Mouse (Mus musculus) heart, embryonic 15.5 days (tissue): ENCODE data around the gene Smyd2. TPM values are rescaled to one million over a fixed set of nuclear protein-coding genes. Genes with fewer than 3 reads are reported as not detected.

Experiments
- ATAC-seq: fragments of 200-750 bp; cut with Nextera tagmentation; replicated peaks from 2 replicates; pipeline ENCODE4 v1.8.0; 2017; ENCODE audit warnings: low read depth, moderate TSS enrichment; ENCODE audit not compliant: insufficient number of reproducible peaks, insufficient read depth, low FRiP score
- H3K27ac ChIP-seq: fragments of 300-500 bp; sonication (generic); 2 replicates; pipeline ENCODE4 v1.5.1; 2015; ENCODE audit warnings: mild to moderate bottlenecking, inconsistent platforms
- H3K27me3 ChIP-seq: fragments of 300-500 bp; sonication (generic); 2 replicates; pipeline ENCODE4 v1.6.1; 2015; ENCODE audit warnings: inconsistent platforms
- H3K36me3 ChIP-seq: fragments of 300-500 bp; sonication (generic); 2 replicates; pipeline ENCODE4 v1.6.1; 2015; ENCODE audit warnings: mild to moderate bottlenecking, inconsistent platforms
- H3K4me1 ChIP-seq: fragments of 300-500 bp; sonication (generic); replicated peaks from 2 replicates; pipeline ENCODE4 v1.6.1; 2015; ENCODE audit warnings: inconsistent platforms
- H3K4me2 ChIP-seq: fragments of 300-500 bp; sonication (generic); 2 replicates; pipeline ENCODE4 v1.6.1; 2015; ENCODE audit warnings: inconsistent platforms, mild to moderate bottlenecking, moderate library complexity
- H3K4me3 ChIP-seq: fragments of 300-500 bp; sonication (generic); 2 replicates; pipeline ENCODE4 v1.5.1; 2015; ENCODE audit warnings: mild to moderate bottlenecking, inconsistent platforms
- H3K9ac ChIP-seq: fragments of 300-500 bp; sonication (generic); 2 replicates; pipeline ENCODE4 v1.6.1; 2015; ENCODE audit warnings: mild to moderate bottlenecking, inconsistent platforms
- H3K9me3 ChIP-seq: fragments of 300-500 bp; sonication (generic); replicated peaks from 2 replicates; pipeline ENCODE4 v1.6.1; 2016; ENCODE audit warnings: inconsistent platforms
- WGBS: fragments of 180-500 bp; shearing (Covaris S2); methylation state at CpG from one replicate; pipeline ENCODE4 v1.1.7; 2015; ENCODE audit warnings: mixed read lengths; 5-methylcytosine and 5-hydroxymethylcytosine counted together
- polyA plus RNA-seq: library from polyadenylated mRNA; unstranded; fragments of >200 nt; fragmentation: Nextera tagmentation; extraction: Ambion mirVana; gene quantifications from 2 replicates; pipeline ENCODE4 v1.2.1, GENCODE M21; 2015

Gene Smyd2
- 208 and 210 TPM in 2 replicates for polyA plus RNA-seq

DNA sequence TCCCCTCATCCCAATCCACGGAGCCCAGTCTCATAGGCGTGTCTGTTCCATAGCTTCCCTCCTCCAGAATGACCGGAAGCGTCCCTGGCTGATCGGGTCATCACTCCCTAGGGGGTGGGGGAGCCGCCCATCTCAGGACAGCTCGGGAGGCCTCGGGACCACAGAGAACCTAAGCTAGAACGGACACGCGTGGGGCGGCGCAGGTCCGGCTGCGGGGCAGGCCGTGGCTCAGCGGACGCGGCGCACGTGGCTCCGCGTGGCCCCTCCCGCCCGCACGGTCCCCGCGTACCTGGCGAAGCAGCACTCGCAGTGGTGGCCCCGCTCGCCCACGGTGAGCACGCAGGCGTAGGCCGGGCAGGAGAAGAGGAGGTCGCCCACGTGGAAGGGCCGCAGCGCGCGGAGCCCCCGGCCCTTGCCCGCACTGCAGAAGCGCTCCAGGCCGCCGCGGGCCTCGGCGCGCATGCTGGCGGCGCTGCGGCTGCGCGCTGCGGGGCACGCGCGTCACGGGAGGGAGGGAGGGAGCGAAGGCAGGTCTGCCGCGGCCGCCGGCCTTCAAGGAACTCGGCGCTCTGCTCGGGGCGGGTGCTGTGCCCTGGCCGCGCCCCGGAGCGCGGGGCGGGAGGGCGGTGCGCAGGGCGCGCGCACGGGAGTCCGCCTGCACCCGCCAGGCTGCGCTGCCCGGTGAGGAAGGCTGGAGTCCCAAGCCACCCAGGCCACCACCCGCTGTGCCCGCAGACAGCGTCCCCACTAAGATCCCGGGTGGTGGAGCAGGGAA is at the start of gene Smyd2:
TSS of gene Smyd2 (minus strand) at position 546 of the 775 bp plus-strand sequence.
- Histone ChIP-seq H3K27ac (peak within 1 kb of the TSS; percentile 95), H3K4me3 (peak within 1 kb of the TSS; percentile 87), H3K4me2 (peak within 1 kb of the TSS; percentile 90), H3K9ac (peak within 1 kb of the TSS; percentile 94), H3K27me3 (no peaks in the 10 kb centered on the region), H3K9me3 (no peaks in the 10 kb centered on the region), H3K4me1 (peaks cover 58% of the 10 kb centered on the region), H3K36me3 (no peaks in the 10 kb centered on the region)
- peak; percentile 84 for ATAC-seq
- WGBS, result under 1% methylated on average over 72 of the region's 90 CpGs

DNA sequence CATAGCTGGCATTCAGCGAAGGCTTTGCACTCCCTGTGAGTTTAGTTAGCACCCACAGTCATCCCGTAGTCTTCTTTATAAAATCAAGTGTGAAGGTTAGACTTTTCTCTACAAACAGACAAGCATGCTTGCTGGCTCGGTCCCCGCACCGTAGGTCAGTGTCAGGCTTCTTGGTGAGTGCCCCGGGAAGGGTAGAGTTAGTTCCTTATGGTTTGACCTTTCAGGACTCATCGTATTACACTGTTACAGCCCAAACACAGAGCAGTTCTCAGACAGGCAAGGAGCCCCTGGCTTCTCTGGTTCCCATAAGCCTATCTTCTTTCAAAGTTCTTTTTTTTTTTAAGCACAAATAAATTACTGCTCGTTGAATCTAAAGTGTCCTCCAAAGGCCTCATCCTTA is 48.2 kb upstream of the Smyd2 start:
- H3K4me1 ChIP-seq, result peaks cover 11% of the 10 kb centered on the region
- ATAC-seq, result no peak
- H3K27ac ChIP-seq, result no peak overlapping the region
- no peaks in the 10 kb centered on the region for H3K27me3 ChIP-seq
- no peak overlapping the region for H3K9ac ChIP-seq
- H3K36me3 ChIP-seq, result no peaks in the 10 kb centered on the region
- H3K4me3 ChIP-seq, result no peak overlapping the region
- WGBS, result 79% methylated on average over 8 of the region's 8 CpGs
- no peaks in the 10 kb centered on the region for H3K9me3 ChIP-seq
- H3K4me2 ChIP-seq, result no peak overlapping the region

DNA sequence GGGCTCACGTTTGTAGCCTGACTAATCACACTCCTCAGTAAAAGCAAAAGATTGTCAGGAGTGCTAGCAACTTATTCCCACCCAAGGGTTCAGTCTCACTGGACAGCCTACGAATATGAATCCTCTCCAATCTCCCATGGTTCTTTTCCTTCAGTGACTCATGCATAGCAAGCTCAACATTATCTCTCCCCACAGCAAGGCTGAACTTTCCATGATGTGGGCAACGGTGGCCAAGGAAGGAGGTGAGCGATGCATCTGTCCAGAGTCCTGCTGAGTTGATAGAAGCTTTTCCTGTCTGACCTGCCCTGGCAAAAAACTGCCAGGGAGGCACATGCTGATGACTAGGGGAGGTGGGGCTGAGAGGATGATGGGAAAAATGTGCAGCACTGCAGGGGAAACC is 45.9 kb upstream of the Smyd2 start:
- Histone ChIP-seq H3K4me1 (peaks cover 11% of the 10 kb centered on the region), H3K9me3 (no peaks in the 10 kb centered on the region), H3K36me3 (no peaks in the 10 kb centered on the region), H3K27me3 (no peaks in the 10 kb centered on the region), H3K27ac (no peak overlapping the region), H3K4me2 (no peak overlapping the region), H3K4me3 (no peak overlapping the region), H3K9ac (no peak overlapping the region)
- 28% methylated on average over 4 of the region's 4 CpGs for WGBS
- no peak for ATAC-seq

DNA sequence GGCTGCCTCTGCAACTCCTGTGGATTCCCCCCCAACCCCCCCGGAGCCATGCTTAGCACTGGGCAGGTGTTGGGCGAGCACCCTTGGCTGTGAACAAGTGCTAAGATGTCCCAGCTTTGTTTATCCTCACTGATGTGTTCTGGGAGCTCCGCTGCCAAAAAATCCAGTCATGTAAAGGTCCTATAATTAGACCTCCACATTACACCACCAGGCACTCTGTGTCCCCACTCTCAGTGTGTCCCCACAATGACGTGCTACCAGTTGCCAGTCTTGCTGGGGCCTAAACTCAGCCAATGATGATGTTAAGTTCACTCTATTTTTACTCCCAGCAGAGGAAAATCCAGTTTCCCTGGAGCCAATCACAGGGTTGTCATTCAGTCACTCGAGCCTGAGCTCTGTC is 38.3 kb upstream of the Smyd2 start:
- Histone ChIP-seq H3K4me3 (no peak overlapping the region), H3K9me3 (no peaks in the 10 kb centered on the region), H3K27me3 (no peaks in the 10 kb centered on the region), H3K9ac (no peak overlapping the region), H3K36me3 (no peaks in the 10 kb centered on the region), H3K4me2 (no peak overlapping the region), H3K27ac (peak overlapping the region; percentile 88), H3K4me1 (peaks cover 17% of the 10 kb centered on the region)
- WGBS, result 34% methylated on average over 5 of the region's 5 CpGs
- peak; percentile 94 for ATAC-seq

DNA sequence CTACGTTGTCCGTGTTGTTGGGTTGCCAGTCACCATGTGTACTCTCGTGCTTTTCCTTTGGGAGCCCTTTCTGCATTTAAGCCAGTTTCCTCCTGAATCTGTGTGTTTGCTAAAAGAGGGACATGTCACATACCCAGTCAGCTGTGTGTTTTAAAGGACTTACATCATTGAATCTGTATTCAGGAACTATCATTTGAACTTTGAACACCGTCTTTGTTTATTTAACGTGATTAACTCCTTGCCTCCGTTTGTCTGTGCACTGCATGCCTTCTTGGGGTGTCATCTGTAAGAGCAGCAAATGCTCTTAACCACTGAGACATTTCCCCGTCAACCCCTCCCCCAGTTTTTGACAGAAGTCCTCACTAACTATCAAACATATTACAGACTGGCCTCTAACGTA is 37.6 kb upstream of the Smyd2 start:
- WGBS, result 75% methylated on average over 8 of the region's 8 CpGs
- H3K9me3 ChIP-seq, result no peaks in the 10 kb centered on the region
- no peaks in the 10 kb centered on the region for H3K27me3 ChIP-seq
- no peaks in the 10 kb centered on the region for H3K36me3 ChIP-seq
- peaks cover 17% of the 10 kb centered on the region for H3K4me1 ChIP-seq
- H3K4me3 ChIP-seq, result no peak overlapping the region
- ATAC-seq, result no peak
- no peak overlapping the region for H3K4me2 ChIP-seq
- peak overlapping the region; percentile 88 for H3K27ac ChIP-seq
- no peak overlapping the region for H3K9ac ChIP-seq

DNA sequence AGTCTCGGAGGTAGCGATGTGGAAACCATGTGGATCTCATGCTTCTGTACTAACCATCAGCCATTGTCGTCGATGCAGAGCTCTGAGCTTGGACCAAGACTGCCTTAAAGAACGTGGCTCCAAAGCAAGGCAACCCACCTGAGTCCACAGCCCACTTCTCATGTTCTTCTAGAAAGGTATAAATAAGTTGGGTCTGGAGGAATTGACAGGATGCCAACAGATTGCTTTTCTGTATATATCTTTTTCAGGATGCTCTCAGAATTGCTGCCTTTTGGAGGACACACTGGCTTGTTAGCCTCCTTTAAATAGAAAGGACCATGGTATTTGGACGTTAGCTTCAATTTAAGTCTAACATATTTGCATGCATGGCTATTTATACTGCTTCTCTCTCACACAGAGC is 29.7 kb upstream of the Smyd2 start:
- no peak for ATAC-seq
- H3K4me2 ChIP-seq, result no peak overlapping the region
- no peak overlapping the region for H3K9ac ChIP-seq
- H3K9me3 ChIP-seq, result no peaks in the 10 kb centered on the region
- no peaks in the 10 kb centered on the region; the same call in 1 of the 2 replicates for H3K4me1 ChIP-seq
- H3K4me3 ChIP-seq, result no peak overlapping the region
- no peaks in the 10 kb centered on the region for H3K27me3 ChIP-seq
- WGBS, result 78% methylated on average over 6 of the region's 6 CpGs
- no peaks in the 10 kb centered on the region for H3K36me3 ChIP-seq
- H3K27ac ChIP-seq, result no peak overlapping the region

DNA sequence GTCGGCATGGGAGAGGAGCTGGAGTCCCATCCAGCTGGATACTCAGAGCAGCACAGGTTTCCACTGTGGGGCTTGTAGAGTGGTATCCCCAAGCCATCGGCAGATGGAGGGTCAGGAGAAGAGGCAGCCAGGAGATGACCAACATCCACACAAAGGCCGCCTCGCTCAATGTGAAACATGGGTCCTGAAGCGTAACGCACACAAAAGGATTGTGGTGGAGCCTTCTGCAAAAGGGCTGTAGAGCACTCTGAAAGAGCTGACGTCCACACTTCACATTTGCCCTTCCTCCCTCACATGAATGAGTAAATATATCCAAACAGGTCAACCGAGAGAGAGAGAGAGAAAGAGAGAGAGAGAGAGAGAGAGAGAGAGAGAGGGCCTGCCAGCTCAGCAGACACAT is 25.2 kb upstream of the Smyd2 start:
- 78% methylated on average over 8 of the region's 8 CpGs for WGBS
- Histone ChIP-seq H3K36me3 (no peaks in the 10 kb centered on the region), H3K9ac (no peak overlapping the region), H3K9me3 (no peaks in the 10 kb centered on the region), H3K4me1 (no peaks in the 10 kb centered on the region), H3K27me3 (no peaks in the 10 kb centered on the region), H3K4me2 (no peak overlapping the region), H3K4me3 (no peak overlapping the region), H3K27ac (no peak overlapping the region)
- ATAC-seq, result no peak

DNA sequence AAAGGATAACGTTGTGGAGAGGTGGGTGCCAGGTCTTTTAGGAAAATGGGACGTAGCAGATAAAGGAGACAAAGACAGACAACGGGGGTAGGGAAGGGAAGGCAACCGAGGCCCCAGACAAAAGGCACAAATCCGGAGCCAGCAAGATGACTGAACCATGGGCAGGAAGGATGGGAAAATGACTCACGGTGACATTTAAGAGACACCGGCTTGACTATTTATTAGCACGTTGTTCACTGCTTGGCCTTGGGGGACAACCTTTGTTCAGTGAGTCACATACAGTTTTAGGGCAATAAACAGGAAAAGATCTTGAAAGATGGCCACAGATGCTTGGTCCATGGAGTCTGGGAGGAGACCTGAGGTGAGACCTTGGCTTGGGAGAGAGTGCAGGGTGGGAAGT is 24.0 kb upstream of the Smyd2 start:
- WGBS, result 75% methylated on average over 8 of the region's 8 CpGs
- Histone ChIP-seq H3K4me2 (no peak overlapping the region), H3K27me3 (no peaks in the 10 kb centered on the region)

DNA sequence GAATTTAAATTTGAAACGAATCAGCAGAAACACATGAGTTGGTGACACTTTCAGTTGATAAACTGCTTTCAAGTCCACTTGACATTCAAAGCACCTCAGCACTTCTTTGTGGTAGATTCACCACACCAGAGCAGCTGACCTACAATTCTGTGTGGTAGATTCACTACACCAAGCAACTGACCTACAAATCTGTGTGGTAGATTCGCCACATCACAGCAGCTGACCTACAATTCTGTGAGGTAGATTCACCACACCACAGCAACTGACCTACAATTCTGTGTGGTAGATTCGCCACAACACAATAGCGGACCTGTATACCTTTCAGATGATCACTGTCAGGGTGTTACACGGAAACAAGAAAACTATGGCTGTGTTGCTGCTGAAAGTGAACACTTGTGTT is 19.6 kb upstream of the Smyd2 start:
- H3K27me3 ChIP-seq, result no peaks in the 10 kb centered on the region
- no peaks in the 10 kb centered on the region for H3K4me1 ChIP-seq
- no peak overlapping the region for H3K4me3 ChIP-seq
- H3K27ac ChIP-seq, result no peak overlapping the region
- no peak for ATAC-seq
- no peak overlapping the region for H3K4me2 ChIP-seq
- no peaks in the 10 kb centered on the region for H3K36me3 ChIP-seq
- no peaks in the 10 kb centered on the region for H3K9me3 ChIP-seq
- H3K9ac ChIP-seq, result no peak overlapping the region
- 83% methylated on average over 5 of the region's 5 CpGs for WGBS

More for the DNA sequence above, 24.0 kb upstream of the Smyd2 start:
- Histone ChIP-seq H3K9me3 (no peaks in the 10 kb centered on the region), H3K36me3 (no peaks in the 10 kb centered on the region), H3K27ac (no peak overlapping the region), H3K9ac (no peak overlapping the region), H3K4me3 (no peak overlapping the region), H3K4me1 (no peaks in the 10 kb centered on the region)
- ATAC-seq, result no peak

DNA sequence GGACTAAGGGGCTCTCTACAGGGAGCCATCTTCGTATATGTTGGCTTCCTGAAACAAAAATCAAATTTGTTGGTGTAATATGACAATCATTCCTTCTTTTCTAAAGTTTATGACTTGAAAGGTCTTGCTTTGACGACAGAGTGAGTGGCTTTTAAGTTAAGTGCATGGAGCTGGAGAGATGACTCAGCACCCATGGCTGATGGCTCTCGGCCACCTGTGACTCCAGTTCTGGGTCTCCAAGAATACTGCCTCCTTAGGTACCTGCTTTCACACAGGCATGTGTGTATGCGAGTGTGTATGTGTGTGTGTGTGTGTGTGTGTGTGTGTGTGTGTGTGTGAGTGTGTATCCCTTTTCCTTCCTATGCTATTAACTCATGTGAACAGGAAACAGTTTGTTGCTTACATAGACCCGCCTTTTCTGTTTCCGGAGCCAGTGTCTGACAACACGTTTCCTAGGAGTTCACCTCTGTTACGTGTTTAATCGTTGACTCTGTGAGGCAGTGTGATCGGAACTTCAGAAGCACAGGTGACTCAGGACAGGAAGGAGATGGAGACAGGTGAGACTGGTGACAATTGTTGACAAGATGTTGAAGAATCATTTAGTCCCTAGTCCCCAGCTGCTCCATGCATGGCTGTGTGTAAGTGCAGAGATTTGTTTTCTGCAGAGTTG is 14.4 kb upstream of the Smyd2 start:
- WGBS, result 69% methylated on average over 10 of the region's 10 CpGs
- H3K4me1 ChIP-seq, result peaks cover 11% of the 10 kb centered on the region
- H3K27me3 ChIP-seq, result no peaks in the 10 kb centered on the region

DNA sequence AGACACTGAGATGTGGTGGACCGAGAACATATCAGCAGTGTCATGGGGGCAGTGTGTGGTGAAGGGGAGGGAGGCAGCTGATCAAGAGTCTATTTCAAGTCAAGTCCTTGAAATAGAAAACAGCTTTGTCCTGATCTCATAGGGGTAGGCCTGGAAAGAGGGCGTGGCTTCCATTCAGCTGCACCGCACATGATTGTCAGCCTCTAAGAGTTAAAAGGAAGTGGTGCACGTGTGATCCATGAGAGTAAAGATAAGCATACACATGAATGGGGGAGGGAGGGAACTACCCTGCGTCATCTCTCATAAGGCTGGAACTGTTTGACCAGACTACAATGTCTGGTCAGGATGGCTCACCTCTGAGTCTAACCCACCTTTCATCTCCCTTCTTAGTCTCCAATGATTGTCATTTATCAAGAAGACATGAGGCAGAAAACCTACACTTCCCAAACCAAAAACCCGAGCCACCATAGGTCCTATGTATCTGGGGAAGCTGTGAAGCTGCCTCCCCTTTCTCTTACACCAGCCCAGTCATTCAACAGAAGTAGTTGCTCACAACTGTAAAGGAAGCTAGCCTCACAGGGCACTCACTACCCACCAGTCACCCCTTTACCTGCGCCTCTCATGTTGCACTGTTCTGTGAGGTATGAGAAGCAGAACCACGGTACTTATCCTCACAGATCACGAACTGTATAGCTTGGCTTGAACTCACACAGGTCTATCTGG is 11.5 kb upstream of the Smyd2 start:
- peak; percentile 80 for ATAC-seq
- Histone ChIP-seq H3K36me3 (no peaks in the 10 kb centered on the region), H3K27me3 (no peaks in the 10 kb centered on the region), H3K9ac (no peak overlapping the region), H3K27ac (peak overlapping the region; percentile 36), H3K4me3 (no peak overlapping the region), H3K9me3 (no peaks in the 10 kb centered on the region), H3K4me2 (no peak overlapping the region), H3K4me1 (peaks cover 11% of the 10 kb centered on the region)
- 40% methylated on average over 9 of the region's 9 CpGs for WGBS

More for the DNA sequence above, 14.4 kb upstream of the Smyd2 start:
- Histone ChIP-seq H3K9me3 (no peaks in the 10 kb centered on the region), H3K4me3 (no peak overlapping the region), H3K4me2 (no peak overlapping the region), H3K36me3 (no peaks in the 10 kb centered on the region), H3K27ac (no peak overlapping the region), H3K9ac (no peak overlapping the region)
- ATAC-seq, result no peak
